Mouse (Mus musculus): ENCODE data around the gene Lzts2.
"Not testable (repeated sequence)": the region's sequence is repeated elsewhere in the genome, so short reads cannot be mapped to it uniquely, and the experiment has no call there.

The Lzts2 gene

DNA sequence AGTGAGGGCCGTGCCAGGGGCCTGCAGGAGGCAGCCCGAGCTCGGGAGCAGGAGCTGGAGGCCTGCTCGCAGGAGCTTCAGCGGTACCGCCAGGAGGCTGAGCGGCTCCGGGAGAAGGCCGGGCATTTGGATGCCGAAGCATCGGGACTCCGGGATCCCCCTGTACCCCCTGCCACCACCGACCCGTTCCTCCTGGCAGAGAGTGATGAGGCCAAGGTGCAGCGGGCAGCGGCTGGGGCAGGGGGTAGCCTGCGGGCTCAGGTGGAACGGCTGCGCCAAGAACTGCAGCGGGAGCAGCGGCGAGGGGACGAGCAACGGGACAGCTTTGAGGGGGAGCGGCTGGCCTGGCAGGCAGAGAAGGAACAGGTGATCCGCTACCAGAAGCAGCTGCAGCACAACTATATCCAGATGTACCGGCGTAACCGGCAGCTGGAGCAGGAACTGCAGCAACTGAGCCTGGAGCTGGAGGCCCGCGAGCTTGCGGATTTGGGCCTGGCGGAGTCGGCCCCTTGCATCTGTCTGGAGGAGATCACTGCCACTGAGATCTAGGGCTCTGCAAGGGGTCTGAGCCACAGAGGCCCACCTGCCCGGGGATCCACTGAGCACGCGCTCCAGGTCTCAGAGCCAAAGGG, 11.8 kb downstream of the Lzts2 start:
- DNase-seq (ENCODE audit: extremely low spot score, low spot score): no peak

DNA sequence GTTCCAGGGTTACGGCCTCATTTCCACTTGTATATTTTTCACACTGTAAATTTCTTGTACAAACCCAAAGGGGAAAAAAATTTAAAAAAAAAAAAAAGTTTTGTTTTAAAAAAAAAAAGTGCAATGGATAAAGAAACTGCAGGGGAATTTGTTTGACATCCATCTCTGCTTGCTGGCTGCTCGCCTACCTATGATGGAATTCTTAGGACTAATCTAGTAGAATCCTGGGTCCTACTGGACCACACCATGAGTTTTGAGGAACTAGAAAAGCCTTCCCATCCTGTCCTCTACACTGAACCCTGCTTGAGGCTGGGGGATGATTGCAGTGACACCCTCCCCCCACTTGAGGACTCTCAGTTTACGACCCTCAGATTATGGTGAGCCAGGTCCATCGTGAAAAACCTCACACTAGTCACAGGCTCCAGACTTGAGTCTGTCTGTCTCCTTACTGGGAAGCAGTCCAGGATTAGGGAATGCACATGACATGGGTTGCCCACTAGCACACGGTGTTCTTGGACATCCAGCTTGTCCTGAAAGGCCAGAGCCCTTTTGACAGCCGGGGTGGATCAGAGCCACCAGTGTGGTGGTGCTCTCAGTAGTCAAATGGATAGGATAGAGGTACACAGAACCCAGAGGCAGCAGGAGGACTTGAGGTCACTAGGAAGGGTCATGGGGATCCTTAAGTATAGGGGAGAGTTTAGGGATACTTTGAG, 12.9 kb downstream of the Lzts2 start:
- DNase-seq (ENCODE audit: extremely low spot score, low spot score): no peak

DNA sequence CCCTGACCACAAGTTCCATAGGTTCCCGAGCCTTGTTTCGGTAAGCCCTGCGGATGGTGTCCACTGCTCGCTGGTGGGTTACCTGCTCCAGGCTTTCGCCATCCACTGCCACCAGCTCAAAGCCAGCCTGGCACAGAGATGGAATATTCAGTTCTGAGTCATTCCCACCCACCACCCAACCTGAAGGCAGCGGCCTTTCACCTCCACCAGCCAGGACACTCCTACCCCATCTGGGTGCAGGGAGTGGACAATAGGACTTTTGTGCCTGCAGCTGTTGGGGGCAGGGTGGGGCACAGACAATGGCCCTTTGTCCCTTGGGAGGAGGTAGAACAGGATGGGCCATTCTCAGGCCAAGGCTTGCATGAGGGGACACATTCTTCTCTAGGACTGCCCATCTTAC, 13.6 kb downstream of the Lzts2 start:
- peak; percentile 37 for DNase-seq (ENCODE audit: extremely low spot score, low spot score)

DNA sequence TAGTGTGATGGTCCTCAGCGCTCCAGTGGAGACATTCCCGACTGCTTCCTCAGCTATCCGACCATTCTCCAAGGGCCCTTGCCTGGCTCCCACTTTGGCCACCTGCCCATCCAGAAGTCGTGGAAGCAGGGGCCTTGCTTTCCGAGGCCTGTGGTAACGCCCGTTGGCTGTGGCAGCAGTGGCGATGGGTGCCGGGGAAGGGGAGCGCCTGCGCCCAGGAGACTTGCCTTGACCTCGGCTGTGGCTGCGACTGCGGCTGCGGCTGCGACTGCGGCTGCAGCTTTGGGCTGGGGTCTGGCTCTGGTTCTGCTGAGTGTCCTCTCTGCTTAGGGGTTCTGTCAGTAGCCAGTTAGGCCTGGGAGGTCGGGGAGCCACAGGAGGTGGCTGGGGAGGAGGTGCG, 14.5 kb downstream of the Lzts2 start:
- DNase-seq (ENCODE audit: extremely low spot score, low spot score): no peak

DNA sequence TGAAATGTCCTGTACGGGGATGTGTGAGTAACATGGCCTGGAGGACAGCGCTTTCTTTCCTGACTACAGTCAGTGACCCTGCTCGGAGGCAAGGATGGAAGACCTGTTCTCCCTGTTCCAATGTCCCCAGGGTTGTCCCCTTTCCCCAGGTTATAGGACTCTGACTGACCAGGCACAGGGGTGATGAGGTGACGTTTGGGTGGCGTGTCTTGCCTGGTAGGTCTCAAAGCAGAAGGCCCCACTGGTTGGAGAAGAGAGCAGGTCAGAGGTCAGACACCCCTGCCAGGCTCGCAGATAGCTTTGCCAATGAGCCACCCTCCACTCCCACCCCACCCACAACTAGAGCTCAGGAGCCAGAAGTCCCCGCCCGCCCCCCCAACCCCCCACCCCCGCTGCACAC, 15.4 kb downstream of the Lzts2 start:
- DNase-seq (ENCODE audit: extremely low spot score, low spot score): no peak

DNA sequence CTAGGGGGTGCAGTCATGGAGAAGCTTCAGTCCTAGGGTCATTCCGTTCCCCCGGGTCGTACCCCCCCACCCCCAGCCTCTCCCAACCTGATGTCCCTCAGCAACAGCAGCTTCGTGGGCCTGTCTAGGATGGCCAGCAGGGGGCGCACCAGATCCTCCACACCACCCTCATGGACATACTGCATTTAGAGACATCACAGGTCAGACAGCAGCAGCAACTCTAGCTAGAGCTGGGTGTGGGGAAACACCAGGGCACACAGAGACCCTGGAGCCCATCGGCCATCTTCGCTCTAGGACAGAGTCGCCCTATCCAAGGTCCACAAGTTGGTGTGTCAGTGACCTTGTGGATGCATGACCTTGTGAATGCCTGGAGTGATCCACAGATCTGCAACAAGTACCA, 15.9 kb downstream of the Lzts2 start:
- DNase-seq (ENCODE audit: extremely low spot score, low spot score): peak; percentile 73

DNA sequence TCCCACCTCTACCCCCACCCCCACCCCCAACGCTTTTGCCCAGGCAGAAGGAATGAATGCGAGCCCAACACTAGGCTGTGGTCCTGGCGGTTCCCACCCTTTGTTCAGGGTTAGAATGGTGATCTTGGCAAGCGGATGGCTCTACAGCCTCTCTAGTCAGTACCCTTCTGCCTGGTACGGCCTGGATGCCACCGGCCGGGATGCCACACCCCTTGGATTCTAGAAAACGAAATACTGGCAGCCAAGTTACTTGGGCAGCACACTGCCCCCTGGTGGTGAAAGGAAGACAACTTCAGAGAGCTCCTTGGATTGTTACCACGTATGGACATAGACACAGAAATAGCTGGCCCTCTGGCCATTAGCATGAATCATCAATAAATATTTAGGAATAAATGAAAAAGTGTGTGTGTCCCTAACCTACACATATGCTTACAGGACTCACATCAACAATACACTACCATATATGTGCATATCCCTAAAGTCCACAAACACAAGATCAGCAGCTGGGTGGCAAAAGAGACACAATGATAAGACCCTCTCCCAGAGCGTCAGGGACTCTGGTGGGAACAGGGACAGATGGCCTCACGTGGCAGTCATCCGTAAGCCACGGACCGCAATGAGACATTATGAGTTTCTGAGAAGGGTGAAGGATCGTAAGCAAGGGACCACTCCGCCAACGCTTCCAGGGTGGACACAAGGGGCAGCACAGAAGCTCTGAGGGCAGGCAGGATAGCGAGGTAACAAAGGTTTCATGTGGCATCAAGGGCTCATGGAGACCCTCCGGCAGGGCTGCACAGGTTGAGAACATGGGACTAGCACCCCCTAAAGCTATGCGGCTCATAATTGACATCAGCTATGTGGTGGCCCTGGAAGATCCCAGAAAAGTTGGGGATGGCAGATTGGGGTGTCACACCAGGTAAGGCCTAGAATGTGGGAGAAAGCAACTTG, 16.8 kb downstream of the Lzts2 start:
- DNase-seq (ENCODE audit: extremely low spot score, low spot score): peak; percentile 71

DNA sequence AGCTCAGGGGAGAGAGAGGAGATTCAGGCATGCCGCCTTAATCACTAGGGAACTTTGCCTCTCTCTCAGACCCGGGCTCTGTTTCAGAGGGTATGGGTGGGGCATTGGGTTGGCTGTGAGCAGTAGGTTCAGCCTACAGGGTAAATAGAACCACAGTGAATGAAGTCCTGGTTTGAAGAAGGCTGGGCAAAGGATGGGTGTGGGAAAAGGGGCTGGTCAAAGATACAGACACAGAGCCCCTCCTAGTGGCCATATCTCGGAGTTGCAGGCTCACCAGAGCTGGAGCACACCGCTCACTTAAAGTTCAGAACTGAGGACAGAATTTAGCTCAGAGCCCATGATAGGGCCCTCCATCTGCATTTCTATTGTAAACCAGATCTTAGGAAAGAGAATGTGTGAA, 17.6 kb downstream of the Lzts2 start:
- DNase-seq (ENCODE audit: extremely low spot score, low spot score): peak; percentile 79

DNA sequence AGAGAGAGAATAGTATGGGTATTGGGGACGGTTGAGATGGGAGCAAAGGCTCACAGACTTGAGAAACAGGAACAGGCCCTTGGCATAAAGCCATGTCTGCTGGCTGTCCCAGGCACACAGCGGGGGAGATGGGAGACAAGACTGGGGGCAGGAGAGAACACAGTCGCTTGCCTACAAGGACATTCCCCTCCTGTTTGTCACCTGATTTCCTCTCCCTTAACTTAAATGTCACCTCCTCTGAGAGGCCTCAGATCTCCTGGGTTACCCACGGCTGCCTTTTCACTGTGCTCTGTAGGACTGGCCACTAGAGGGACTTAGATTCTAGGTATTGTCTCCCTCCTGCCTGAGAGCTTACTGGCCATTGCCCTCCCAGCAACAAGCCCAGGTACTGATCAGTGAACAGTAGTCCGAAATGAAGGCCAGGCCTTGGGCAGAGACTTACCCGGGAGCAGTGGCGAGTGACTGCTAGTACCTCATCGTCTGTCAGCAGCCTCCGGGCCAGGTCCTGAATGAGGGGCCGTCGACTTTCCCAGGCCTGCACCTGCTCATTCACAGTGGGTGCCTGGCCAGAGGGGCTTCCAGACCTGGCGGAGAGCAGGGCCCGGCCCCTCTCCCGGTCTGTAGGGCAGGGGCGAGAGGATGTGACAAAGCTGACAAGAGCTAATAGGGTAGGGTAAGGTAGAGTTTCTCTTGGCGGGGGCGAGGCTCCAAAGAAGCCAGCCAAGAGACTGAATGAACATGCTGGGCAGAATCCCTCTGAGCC, 18.5 kb downstream of the Lzts2 start:
- DNase-seq (ENCODE audit: extremely low spot score, low spot score): no peak

DNA sequence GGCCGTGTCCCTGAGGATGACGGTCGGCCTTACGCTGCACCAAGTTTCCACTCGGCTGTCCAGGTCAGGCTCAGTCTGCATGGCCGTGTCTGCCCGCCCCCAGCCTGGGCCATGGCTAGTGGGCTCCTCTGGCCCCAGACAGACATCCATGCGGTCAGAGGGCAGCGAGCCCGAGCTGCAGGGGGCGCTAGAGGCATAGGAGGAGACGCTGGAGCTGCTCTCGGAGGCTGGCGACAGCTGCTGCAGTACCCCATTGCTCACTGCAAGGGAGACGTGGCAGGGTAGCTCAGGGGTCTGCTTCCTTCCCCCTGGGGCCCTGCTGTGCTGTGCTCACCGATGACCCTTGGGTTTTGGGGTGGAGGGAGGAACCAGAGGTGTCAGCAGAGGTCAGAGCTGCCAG, 22.7 kb downstream of the Lzts2 start:
- peak; percentile 55 for DNase-seq (ENCODE audit: extremely low spot score, low spot score)

DNA sequence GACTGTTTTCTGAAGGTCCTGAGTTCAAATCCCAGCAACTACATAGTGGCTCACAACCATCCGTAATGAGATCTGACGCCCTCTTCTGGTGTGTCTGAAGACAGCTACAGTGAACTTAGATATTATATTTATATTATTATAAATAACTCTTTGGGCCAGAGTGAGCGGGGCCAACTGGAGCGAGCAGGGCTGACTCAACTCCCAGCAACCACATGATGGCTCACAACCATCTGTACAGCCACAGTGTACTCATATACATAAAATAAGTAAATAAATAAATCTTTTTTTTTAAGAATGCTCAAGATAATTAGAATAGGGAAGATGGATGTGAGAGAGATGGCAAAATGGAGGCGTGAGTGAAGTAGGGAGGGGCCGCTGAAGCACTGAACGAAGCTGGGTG, 24.0 kb downstream of the Lzts2 start:
- DNase-seq (ENCODE audit: extremely low spot score, low spot score): not testable (repeated sequence)

DNA sequence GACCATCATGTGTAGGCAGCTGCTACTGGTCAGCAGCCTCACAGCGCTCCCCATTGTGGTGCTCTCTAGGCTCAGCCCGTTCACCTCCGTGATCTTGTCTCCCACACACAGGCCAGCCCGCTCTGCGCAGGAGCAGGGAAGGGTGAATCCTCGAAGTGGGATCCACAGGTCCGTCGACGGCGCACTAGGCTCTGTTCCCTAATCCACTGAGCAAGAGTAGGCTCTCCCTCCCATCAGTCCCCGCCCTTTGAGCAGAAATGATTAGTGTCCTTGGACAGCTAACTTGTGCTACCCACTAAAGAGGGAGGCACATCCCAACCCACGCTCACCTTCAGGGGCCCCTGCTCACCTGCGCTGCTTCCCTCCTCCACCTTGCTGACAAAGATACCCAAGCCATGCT, 26.0 kb downstream of the Lzts2 start:
- DNase-seq (ENCODE audit: extremely low spot score, low spot score): no peak

DNA sequence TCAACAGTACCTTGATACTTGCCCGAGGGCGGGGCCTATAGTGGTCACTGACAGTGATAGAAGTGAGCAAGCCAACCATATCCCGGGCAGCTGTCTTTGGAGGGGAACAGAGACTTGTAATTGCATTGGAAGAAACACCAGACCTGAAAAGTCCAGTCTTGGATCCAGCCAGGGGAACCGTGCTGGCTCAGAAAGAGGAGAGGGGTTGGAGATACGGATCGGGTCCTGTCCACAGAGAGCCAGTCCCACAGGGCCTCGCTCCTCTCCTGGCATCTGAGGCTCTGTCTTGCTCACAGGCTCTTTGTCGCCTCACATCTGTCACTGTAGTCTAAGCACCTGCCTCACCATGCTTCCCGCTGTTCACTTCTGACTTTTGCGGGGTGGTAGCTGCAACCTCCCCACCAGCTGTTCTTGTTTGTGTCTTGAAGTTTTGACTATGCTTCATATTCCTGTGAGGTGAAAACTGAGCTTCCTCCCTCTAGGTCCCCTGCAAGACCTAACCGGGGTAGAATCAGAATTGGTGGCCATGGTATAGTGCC, 30.2 kb downstream of the Lzts2 start:
- DNase-seq (ENCODE audit: extremely low spot score, low spot score): no peak

DNA sequence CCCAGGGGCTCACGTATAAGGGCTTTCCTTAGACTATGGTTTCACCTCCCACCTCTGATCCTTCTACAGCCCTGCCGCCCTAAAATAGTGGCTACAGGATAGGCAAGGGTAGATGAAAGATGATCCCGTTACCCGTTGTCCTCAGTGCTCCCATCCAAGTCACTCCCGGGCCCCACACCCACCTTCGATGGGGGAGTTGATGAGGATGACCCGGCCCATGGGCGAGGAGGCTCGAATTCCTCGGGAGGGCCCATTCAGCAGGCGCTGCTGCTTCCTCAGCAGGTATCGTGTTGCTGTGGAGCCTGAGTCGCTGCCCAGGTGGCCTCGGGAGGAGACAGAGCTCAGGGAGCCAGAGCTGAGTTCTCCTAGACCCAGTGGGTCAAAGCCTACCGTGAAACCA, 31.0 kb downstream of the Lzts2 start:
- no peak for DNase-seq (ENCODE audit: extremely low spot score, low spot score)

DNA sequence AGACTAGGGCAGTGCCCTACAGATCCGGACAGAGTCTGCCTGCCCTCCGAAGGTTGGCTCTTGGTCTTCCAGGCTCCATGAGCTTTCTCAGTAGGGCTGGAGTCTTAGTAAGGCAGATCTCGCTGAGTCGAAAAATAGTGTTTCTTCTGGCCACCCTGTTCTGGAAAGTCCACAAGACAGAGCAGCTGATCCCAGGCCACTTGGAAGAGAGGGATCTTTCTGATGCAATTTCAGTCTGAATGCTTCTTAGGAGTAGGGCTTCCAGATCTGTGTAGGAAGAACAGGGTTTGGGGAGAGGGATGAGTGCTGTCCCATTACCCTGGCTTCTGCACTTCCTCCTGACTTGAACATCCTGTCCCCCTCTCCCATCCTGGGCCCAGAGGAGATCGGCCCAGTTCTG, 31.4 kb downstream of the Lzts2 start, which contains the start of gene Pdzd7:
Gene Pdzd7, minus strand, starts transcription at position 67 of the 400 bp plus-strand sequence.
- DNase-seq (ENCODE audit: extremely low spot score, low spot score): no peak

DNA sequence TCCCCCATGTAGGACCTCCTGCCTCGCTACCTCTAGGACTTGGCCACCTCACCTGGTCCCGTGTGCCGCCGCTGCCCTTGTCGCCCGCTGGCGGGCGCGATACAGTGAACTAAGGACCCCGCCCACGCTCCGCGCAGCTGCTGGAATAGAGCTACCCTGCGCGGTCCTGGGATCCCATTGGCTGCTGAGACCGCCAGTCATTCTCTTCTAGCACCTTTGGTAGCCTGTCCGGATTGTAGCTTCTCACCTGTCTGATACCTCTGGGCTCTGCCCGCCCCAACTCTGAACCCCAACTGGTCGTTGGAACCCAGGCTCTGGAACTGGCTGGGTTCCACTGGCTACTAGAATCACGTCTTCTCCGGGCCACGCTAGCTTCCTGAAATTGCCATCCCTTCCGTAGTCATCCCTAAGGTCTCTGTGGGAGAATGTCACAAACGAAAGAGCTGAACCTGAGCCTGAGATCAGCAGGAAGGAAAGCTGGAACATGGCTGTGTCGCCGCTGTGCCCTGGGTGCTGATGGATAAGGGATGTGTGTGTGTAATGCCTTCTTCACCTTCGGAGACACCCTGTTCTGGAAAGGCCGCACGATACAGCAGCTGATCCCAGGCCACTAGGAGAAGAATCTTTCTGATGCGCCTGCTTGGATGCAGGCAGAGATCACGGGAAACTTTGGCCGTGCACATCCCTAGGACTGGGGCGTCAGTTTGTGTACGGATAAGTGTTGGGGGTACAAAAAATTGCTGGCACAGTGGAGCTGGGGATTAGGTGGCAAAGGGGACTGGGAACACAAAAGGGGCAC, 32.5 kb downstream of the Lzts2 start:
- no peak for DNase-seq (ENCODE audit: extremely low spot score, low spot score)

DNA sequence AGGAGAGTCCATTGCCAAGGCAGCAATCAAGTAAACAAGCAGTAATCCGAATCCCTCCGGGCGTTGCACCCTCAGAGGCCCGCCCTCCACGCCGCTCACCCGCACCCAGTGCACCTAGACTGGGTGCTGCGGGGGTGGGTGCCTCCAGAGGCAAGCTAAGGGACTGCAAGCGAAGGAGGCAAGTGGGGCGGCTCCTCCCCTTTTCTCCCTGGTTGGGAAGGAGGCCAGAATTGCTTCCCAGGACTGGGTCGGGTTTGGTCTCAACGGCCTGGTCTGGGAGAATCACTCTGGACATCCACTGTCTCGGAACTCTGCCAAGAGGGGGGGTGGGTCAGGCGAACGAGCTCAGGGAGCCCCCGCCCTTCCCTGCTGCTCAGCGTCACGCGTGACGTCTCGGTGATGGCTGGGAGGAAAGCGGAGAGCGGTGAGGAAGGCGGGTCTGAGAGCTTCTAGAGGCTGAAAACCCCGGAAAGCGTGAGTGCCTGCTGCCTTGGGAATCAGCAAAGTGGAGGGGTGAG, 33.3 kb downstream of the Lzts2 start, which contains the start of gene Sfxn3:
Gene Sfxn3, plus strand, starts transcription at position 87 of the 518 bp plus-strand sequence.
- peak; percentile 85 for DNase-seq (ENCODE audit: extremely low spot score, low spot score)

DNA sequence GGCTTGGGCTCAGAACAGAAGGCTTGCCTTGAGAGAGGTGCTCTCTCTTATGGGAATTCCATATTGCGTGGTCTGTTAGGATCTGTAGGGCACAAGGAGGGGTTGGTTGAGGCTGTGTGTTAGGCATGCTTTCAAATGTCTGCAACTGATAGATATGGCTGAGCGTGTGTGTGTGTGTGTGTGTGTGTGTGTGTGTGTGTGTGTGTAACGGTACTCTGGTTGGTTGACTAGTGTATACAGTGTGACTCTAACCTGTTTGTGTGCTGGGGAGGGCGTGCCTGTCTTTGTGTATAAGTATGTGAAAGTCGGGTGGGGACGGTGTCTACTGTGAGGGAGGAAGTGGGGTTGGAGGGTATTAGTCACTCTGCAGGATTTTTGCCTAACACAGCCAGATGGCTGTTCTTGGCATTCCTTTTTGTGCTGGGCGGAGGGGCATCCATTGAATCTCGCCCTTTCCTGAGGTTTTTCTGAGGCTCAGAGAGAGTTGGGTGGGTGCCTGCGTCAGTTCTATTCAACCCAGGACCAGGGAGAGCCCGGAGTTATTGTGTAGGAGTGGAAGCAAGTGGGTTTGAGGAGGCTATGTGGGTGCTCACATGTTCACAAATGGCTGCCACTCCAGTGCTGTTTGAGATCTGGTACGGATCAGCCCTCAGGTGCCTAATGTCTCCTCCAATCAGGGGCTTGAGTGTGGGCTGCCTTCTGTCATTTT, 33.9 kb downstream of the Lzts2 start:
- DNase-seq (ENCODE audit: extremely low spot score, low spot score): no peak

DNA sequence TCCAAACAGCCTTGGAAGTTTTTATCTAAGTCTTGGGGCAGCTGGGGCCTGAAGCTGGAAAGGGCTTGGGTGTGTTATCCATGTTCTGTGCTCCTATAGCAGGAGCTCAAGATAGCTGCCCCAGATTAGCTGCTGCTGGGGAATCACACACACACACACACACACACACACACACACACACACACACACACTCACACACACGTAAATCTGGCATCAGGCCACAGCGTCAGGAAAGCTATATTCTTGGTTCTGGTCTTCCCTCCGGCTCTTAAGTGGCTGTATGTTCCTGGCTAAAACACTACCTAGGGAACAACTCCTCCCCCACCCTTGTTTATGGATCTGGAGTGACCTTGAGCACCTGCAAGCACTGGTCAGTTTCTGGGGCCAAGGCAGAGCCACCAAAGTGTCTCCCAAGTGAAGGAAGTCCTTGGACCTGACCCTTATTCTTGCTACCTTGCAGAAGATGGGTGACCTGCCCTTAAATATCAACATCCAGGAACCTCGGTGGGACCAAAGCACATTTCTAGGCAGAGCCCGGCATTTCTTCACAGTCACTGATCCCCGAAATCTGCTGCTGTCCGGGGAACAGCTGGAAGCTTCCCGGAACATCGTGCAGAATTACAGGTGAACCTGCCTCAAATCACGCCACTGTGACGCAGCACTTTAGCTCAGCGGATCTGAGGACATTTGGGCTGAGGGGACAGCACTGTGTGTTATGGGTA, 34.6 kb downstream of the Lzts2 start:
- DNase-seq (ENCODE audit: extremely low spot score, low spot score): no peak

All from neural tube, embryonic 10.5 days (tissue).